Mouse (Mus musculus) midbrain, embryonic 10.5 days (tissue): Measurements from ENCODE around the gene Slc22a21. TPM values are rescaled to one million over a fixed set of nuclear protein-coding genes. Genes with fewer than 3 reads are reported as not detected.

Source experiments
- DNase-seq: peaks from one replicate; pipeline ENCODE4 v3.0.0-alpha.2; 2017; ENCODE audit warnings: low spot score
- H3K27ac ChIP-seq: fragments of 300-500 bp; sonication (generic); replicated peaks from 2 replicates; pipeline ENCODE4 v1.5.1; 2016; ENCODE audit warnings: mild to moderate bottlenecking
- H3K27me3 ChIP-seq: fragments of 300-500 bp; sonication (generic); 2 replicates; pipeline ENCODE4 v1.6.1; 2016; ENCODE audit warnings: low read depth, mild to moderate bottlenecking; ENCODE audit not compliant: poor library complexity, severe bottlenecking
- H3K36me3 ChIP-seq: fragments of 300-500 bp; sonication (generic); 2 replicates; pipeline ENCODE4 v1.6.1; 2016; ENCODE audit warnings: mild to moderate bottlenecking, moderate library complexity
- H3K4me1 ChIP-seq: fragments of 300-500 bp; sonication (generic); 2 replicates; pipeline ENCODE4 v1.6.1; 2016
- H3K4me3 ChIP-seq: fragments of 300-500 bp; sonication (generic); 2 replicates; pipeline ENCODE4 v1.5.1; 2016; ENCODE audit warnings: mild to moderate bottlenecking, moderate library complexity
- H3K9me3 ChIP-seq: fragments of 300-500 bp; sonication (generic); replicated peaks from 2 replicates; pipeline ENCODE4 v1.6.1; 2016; ENCODE audit warnings: mild to moderate bottlenecking
- WGBS: fragments of 180-500 bp; shearing (Covaris S2); methylation state at CpG from one replicate; pipeline ENCODE4 v1.1.7; 2016; 5-methylcytosine and 5-hydroxymethylcytosine counted together
- polyA plus RNA-seq: library from polyadenylated mRNA; unstranded; fragments of >200 nt; fragmentation: Nextera tagmentation; extraction: Ambion mirVana; gene quantifications from 2 replicates; pipeline ENCODE4 v1.2.1, GENCODE M21; 2016

Gene Slc22a21
- polyA plus RNA-seq, 1 experiment from 2014 or later: 2.4 TPM

DNA sequence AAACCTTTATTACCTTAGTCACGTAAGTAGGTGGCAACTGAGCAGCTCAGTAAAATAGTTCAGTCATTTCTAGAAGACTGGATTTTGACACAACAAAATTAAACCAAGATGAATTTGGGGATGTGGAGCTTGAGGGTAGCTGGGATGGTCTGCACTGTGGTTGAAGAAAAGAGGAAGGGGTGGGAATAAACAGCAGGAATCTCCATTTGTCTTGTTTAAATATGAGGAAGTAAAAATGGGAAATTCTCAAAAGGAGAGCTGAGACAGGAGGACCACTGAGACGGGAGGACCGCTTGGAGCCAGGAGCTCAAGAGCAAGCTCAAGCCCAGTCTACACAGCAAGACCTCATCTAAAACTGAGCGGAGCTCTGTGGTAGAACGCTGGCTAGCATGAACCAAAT is 53.8 kb downstream of the Slc22a21 start:
- 88% methylated on average over 5 of the region's 5 CpGs for WGBS
- Histone ChIP-seq H3K27ac (no peak overlapping the region), H3K9me3 (no peaks in the 10 kb centered on the region), H3K36me3 (no peaks in the 10 kb centered on the region), H3K27me3 (no peaks in the 10 kb centered on the region), H3K4me3 (no peak overlapping the region), H3K4me1 (no peaks in the 10 kb centered on the region)
- no peak for DNase-seq

- H3K4me1 ChIP-seq: no peaks in the 10 kb centered on the region
- no peaks in the 10 kb centered on the region for H3K9me3 ChIP-seq
- H3K27me3 ChIP-seq: no peaks in the 10 kb centered on the region
- DNase-seq: no peak
- no peak overlapping the region for H3K27ac ChIP-seq
- no peak overlapping the region for H3K4me3 ChIP-seq
- 91% methylated on average over 4 of the region's 4 CpGs for WGBS
- no peaks in the 10 kb centered on the region for H3K36me3 ChIP-seq
Measured at GRCm38 (mm10) chr11:53918851-53919250, 61.3 kb downstream of the Slc22a21 start.

DNA sequence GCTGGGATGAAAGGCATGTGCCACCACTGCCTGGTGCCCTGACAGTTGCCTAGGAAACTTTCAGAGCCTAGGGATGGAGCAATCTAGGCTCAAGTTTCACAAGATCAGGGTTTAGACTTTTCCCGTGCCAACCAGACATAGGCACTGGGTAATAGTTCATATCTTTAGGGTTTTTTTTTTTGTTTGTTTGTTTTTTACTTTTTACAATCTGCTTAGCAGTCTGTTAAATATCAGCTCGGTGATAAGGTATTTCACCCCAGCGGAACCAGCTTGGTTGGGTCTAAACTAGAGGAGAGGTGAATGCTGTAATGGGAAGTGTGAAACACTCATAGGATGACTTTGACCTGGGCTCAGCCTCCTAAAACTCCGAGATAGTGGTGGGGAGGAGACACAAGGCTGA is 69.1 kb downstream of the Slc22a21 start:
- H3K27me3 ChIP-seq: no peaks in the 10 kb centered on the region
- H3K4me1 ChIP-seq: no peaks in the 10 kb centered on the region
- no peaks in the 10 kb centered on the region for H3K9me3 ChIP-seq
- 78% methylated on average over 4 of the region's 4 CpGs for WGBS
- H3K27ac ChIP-seq: no peak overlapping the region
- H3K4me3 ChIP-seq: no peak overlapping the region
- DNase-seq: no peak
- H3K36me3 ChIP-seq: no peaks in the 10 kb centered on the region

- H3K4me3 ChIP-seq: no peak overlapping the region
- no peak overlapping the region for H3K27ac ChIP-seq
- H3K27me3 ChIP-seq: no peaks in the 10 kb centered on the region
- peaks cover 10% of the 10 kb centered on the region for H3K4me1 ChIP-seq
- H3K36me3 ChIP-seq: no peaks in the 10 kb centered on the region
- H3K9me3 ChIP-seq: no peaks in the 10 kb centered on the region
- no peak for DNase-seq
- WGBS: 93% methylated on average over 8 of the region's 8 CpGs
Measured at GRCm38 (mm10) chr11:53908686-53909085, 71.4 kb downstream of the Slc22a21 start.

DNA sequence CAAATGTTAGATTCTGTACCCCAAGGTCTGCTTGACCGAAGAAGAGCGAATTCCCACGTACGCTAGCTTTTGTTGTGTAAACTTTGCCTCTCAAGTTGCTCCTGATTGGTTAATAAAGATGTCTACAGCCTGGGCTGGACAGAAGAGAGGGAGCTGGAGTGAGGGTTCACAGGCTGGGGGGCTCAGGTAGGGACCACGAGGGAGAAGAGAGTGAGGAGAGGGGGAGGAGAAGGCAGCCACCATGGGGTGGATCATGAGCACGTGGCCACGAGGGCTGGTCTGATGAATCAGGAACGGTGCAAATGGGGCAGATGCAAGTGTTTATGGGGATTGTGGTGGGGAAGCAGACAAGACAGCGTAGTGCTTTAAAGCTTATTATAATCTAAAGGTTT is 75.6 kb downstream of the Slc22a21 start:
- Histone ChIP-seq H3K9me3 (no peaks in the 10 kb centered on the region), H3K27ac (no peak overlapping the region), H3K36me3 (no peaks in the 10 kb centered on the region), H3K27me3 (no peaks in the 10 kb centered on the region), H3K4me1 (peaks cover 10% of the 10 kb centered on the region), H3K4me3 (no peak overlapping the region)
- WGBS: 82% methylated on average over 9 of the region's 9 CpGs
- DNase-seq: no peak

DNA sequence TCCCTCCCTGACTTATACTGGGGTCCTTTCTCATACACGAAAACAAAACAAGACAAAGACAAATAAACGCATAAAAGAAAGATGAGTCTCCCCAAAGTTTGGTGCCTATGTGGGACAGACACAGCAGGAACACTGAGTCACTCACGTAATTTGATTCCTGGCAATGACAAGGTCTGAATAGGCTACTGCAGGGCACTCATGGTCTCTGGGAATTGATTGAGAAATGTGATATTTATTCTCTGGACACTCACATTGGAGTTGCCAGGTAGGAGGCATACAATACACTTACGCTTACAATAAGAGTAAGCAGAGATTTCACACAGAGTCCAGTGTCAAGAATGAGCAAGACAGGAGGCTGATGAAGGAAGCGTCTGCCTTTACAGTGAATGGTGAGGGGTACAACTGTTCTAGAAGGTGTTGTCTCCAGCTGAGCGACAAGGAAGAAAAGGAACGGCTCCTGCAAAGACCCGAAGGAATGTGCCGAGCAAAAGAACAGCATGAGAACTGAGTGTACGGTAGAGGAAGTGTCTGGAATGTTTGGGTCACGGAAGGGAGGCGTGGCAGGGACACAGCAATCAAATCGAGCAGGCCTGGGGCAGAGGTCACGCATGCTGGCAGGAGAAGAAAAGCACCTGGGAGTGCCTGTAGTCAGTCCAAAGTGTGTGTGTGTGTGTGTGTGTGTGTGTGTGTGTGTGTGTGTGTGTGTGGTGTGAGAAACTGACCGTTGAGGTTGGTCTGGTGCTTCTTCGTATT is 76.2 kb downstream of the Slc22a21 start:
- Histone ChIP-seq H3K4me1 (peaks cover 10% of the 10 kb centered on the region), H3K36me3 (no peaks in the 10 kb centered on the region), H3K9me3 (no peaks in the 10 kb centered on the region), H3K4me3 (no peak overlapping the region), H3K27ac (no peak overlapping the region), H3K27me3 (no peaks in the 10 kb centered on the region)
- WGBS: 61% methylated on average over 16 of the region's 16 CpGs
- peak; percentile 26 for DNase-seq

- no peak overlapping the region; the same call in 1 of the 2 replicates for H3K27ac ChIP-seq
- 92% methylated on average over 14 of the region's 14 CpGs for WGBS
- peaks cover 10% of the 10 kb centered on the region for H3K4me1 ChIP-seq
- H3K27me3 ChIP-seq: no peaks in the 10 kb centered on the region
- no peaks in the 10 kb centered on the region for H3K9me3 ChIP-seq
- H3K36me3 ChIP-seq: no peaks in the 10 kb centered on the region
- H3K4me3 ChIP-seq: no peak overlapping the region
- no peak for DNase-seq
Measured at GRCm38 (mm10) chr11:53902741-53903140, 77.4 kb downstream of the Slc22a21 start.

GRCm38 (mm10) chr11:53900991-53901390 is 79.1 kb downstream of the Slc22a21 start:
- Histone ChIP-seq H3K9me3 (no peaks in the 10 kb centered on the region), H3K4me1 (peaks cover 10% of the 10 kb centered on the region), H3K36me3 (no peaks in the 10 kb centered on the region), H3K27me3 (no peaks in the 10 kb centered on the region), H3K4me3 (no peak overlapping the region), H3K27ac (no peak overlapping the region)
- no peak for DNase-seq
- WGBS: 62% methylated on average over 1 of the region's 1 CpGs

DNA sequence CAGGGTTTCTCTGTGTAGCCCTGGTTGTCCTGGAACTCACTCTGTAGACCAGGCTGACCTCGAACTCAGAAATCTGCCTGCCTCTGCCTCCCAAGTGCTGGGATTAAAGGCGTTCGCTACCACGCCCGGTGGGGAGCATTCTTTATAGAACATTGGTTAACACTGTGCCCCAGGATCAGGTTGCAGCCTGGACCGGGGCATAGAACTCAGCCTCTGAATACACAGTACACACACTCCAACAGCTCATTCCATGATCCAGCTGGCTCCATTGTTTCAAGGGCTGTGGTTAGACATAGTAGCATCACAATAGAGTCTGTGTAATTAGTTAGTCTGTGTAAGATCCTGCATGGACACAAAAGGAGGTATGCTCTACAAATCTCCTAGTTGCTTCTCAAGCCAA is 80.2 kb downstream of the Slc22a21 start:
- no peaks in the 10 kb centered on the region for H3K27me3 ChIP-seq
- H3K4me3 ChIP-seq: no peak overlapping the region
- no peak overlapping the region for H3K27ac ChIP-seq
- WGBS: 81% methylated on average over 6 of the region's 6 CpGs
- H3K4me1 ChIP-seq: peaks cover 10% of the 10 kb centered on the region
- no peaks in the 10 kb centered on the region for H3K36me3 ChIP-seq
- no peak for DNase-seq
- H3K9me3 ChIP-seq: no peaks in the 10 kb centered on the region

Other genes with a start within 250 kb of the Slc22a21 start
- 3.6 and 3.8 TPM in 2 replicates for gene Irf1, start 210.3 kb downstream of the Slc22a21 start, polyA plus RNA-seq
- gene Gm17334, start 207.1 kb downstream of the Slc22a21 start, polyA plus RNA-seq: not detected in 2 replicates
- gene Gm12216, start 121.1 kb downstream of the Slc22a21 start, polyA plus RNA-seq: 0.22 TPM in 1 of 2 replicates, not detected in the other
- 7.2 and 7.7 TPM in 2 replicates for gene Slc22a5, start 88.7 kb downstream of the Slc22a21 start, polyA plus RNA-seq
- gene Slc22a4, start 47.8 kb upstream of the Slc22a21 start, polyA plus RNA-seq: 1.2 and 1.3 TPM in 2 replicates
- gene Pdlim4, start 88.7 kb upstream of the Slc22a21 start, polyA plus RNA-seq: 52.4 and 57.4 TPM in 2 replicates
- 25.0 and 25.2 TPM in 2 replicates for gene P4ha2, start 119.8 kb upstream of the Slc22a21 start, polyA plus RNA-seq